Mouse (Mus musculus) 3T3-L1 (cell line): Measurements from ENCODE around the gene Slc20a1.

Source experiments
- DNase-seq: peaks from one replicate; pipeline ENCODE4 v3.0.0-alpha.2; 2015; ENCODE audit warnings: low read depth, low spot score

The Slc20a1 gene

GRCm38 (mm10) chr2:129227011-129227529 is 28.5 kb downstream of the Slc20a1 start:
- no peak for DNase-seq

DNA sequence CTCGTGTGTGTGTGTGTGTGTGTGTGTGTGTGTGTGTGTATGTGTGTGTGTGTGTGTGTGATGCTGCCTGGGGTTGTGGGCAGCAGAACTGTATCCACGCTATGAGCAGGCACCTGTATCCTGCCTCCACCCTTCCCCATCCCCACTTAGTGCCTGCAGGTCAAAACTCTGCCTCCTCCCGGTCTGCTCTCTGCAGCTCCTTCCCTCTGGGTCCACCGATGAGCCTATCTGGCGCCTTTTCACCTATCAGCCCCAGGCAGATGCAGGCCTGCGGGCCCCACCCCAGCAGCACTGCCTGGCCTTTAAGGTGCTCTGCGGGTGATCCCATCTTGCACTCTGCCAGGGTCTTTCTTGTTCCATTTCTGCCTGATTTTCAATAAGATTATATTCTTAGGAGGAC is 29.1 kb downstream of the Slc20a1 start:
- DNase-seq: no peak

- DNase-seq: no peak
These were observed 30.0 kb downstream of the Slc20a1 start for GRCm38 (mm10) chr2:129228571-129228970.

DNA sequence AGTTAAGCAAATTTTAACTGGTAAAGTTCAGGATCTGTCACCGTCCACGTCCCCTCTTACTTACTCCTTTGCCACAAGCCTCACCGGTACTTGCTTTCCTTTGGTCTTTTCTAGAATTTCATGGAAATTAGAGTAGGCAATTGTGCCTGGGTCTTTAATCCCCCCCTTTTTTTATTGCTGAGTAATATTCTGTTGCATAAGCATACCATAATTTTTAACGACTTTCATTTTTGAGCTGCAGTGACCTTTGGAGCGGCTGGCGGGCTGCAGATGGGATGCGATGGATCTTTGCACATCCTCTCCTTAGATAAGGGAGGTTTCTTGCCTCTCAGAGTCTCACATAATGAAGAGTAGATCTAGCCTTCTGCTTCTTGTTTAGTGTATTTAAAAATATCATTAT is 30.8 kb downstream of the Slc20a1 start:
- no peak for DNase-seq

GRCm38 (mm10) chr2:129232023-129232422 is 33.5 kb downstream of the Slc20a1 start:
- DNase-seq: no peak

GRCm38 (mm10) chr2:129232484-129232883 is 33.9 kb downstream of the Slc20a1 start:
- no peak for DNase-seq

GRCm38 (mm10) chr2:129233218-129233617 is 34.7 kb downstream of the Slc20a1 start:
- no peak for DNase-seq

DNA sequence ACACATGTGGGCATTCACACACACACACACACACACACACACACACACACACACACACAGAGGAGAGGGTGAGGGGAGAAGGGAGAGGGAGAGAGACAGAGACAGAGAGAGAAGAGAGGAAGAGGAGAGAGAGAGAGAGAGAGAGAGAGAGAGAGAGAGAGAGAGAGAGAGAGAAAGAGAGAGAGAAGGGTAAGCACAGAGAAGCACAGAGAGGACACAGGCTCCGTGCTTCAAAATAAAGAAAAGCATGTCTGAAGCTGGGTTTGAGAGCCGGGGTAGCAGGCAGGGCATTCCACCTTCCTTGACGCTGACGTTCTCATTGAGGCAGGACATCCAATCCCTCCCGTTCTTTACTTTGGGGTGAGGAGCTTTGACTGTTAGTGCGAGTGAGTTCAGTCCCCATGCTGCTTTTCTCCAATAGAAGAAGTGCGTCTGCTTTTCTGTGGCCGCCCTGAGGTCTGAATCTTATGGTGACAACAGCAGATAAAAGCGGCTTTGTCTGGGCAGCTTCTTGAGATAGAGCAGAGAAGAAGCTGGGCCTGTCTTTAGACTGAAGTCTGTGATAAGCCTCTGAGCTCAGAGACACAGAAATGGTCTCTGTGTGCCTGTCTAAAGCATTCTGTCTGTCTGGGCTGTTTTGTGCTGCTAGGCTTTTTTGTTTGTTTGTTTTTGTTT is 35.4 kb downstream of the Slc20a1 start:
- DNase-seq: no peak

GRCm38 (mm10) chr2:129234731-129235130 is 36.2 kb downstream of the Slc20a1 start:
- no peak for DNase-seq

DNA sequence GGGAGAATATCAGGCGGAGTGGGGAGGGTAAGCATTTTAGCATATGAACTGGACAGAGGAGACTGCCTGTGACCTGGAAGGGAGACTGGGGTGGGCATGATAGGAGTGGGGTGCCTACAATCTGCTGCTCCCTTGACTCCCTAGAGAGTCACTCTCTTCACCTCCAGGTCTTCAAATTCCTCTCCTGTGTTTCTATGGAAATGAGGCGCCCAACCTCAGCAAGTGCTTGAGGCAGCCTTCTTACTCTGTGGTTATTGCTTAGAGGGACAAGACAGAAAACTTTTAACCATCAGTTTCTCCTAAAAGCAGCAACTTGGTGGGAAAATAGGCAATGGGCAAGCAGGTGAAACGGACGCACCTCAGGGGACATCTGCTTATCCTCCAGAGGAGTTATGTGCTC is 38.0 kb downstream of the Slc20a1 start:
- DNase-seq: no peak

DNA sequence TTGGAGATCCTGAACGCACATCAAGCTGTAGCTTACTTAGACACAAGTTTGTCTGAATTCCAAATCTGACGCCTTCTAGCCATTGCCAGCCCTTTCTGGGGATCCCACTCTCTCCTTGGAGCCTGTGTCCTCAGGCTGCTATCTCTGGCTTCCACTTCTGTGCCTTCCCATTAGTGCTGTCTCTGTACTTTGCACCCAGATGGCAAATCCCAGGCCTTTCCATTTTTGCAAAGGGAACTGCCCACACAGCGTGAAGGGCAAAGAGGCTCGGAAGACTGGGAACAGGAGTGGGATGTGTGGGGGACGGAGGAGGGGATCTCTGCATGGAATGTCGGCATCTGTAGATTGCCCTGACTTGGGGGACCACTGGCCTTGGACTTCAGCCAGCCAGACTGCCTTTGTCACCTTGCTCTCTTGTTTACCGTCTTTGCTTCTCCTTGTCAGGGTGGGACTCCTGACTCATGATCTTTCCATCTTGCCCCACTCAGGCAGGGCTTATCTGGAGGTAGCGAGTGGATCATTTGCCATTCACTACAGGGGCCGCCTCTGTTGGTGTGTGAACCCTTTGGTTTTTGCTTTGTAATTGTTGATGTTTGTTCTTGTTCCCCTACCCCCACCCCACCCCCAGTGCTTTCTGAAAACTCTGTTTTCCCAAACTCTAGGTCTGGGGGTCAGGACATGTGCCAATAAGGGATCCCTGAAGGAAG is 42.3 kb downstream of the Slc20a1 start:
- no peak for DNase-seq

DNA sequence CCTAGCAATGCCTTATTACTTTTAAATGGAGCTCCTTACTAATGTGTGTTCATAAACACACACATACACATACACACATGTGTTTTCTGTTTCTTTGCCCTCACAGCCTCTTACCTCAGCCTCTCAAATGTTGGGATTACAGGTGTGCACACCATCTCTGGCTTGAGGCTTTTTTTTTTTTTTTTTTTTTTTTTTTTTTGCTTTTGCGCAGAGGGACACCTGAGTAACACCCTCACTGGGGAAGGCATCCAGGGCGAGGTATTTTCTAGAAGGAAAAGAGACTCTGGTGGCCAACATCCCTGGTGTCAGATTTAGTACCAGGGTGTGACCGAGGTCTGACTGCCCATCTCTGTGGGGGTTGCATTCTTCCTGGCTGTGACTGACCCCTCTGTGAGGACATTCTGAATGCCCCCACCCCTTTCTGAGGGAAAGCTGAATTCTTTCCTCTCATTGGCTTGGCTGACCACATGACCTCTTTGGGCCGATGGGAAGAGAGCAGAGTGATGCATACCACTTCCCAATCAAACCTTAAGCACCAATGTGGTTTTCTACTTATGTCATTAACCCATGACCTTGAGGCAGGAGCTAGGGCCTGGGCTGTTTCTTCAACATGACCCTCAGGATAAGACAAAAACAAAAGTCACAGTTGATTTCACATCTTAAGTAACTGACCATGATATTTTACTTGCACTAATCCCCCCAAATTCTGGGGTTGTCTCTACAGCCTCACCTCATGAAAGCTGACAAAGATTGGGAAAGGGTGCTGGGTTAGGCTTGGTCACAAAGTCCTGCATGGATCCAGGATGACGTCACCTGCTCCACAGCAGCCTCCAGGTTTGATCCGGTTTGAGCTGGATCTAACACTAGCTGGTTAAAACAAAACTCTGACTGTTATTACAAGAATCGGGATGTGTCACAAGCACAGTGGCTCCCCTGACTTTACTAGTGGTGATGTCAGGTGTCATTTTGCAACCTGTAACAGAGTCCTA is 43.6 kb downstream of the Slc20a1 start:
- DNase-seq: peak; percentile 76

- DNase-seq: no peak
These were observed 44.4 kb downstream of the Slc20a1 start for GRCm38 (mm10) chr2:129243005-129243404.

- no peak for DNase-seq
These were observed 45.2 kb downstream of the Slc20a1 start for GRCm38 (mm10) chr2:129243786-129244185.

GRCm38 (mm10) chr2:129244446-129245120 is 46.0 kb downstream of the Slc20a1 start:
- DNase-seq: no peak

- no peak for DNase-seq
These were observed 47.1 kb downstream of the Slc20a1 start for GRCm38 (mm10) chr2:129245618-129246017.

DNA sequence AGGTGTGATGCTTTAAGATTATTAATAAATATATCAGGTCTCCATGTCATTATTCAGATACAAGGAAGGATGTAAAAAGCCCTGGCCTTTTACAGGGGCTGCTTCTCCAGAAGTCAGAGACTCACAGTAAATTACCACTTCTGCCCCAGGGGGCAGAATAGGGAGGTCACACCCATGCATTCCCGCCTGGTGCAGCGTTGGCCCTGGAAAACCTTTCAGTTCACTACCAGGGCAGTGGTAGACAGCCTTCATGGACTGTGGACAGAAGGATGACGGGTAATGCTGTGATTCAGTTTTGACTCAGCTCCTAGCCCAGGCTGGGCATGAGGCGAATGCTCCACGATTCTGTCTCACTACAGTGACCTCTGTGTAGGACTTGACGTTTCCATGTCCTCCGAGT is 47.9 kb downstream of the Slc20a1 start:
- no peak for DNase-seq

- DNase-seq: no peak
These were observed 48.4 kb downstream of the Slc20a1 start for GRCm38 (mm10) chr2:129246924-129247323.

DNA sequence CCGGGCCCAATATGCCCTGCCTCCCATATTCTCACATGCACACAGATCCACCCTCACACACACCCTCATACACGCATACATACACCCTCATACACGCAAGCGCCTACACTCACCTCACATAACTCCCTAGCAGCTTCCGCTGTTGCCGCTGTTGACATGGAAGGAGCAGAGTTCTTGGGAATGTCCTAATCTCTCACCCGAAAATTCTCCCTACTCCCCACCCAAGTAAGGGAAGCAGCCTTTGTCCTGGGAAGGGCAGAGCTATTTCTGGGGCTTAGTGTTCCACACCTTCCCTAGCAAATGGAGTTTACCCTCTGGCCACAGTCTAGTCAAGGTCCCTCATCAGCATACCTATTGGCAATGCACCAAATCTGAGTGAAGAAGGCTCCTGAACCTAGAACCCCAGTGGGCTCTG is 49.1 kb downstream of the Slc20a1 start:
- DNase-seq: no peak

- no peak for DNase-seq
These were observed 50.8 kb downstream of the Slc20a1 start for GRCm38 (mm10) chr2:129249321-129249720.
